Mouse (Mus musculus): ENCODE data around the gene Ank3. TPM values are rescaled to one million over a fixed set of nuclear protein-coding genes. Genes with fewer than 3 reads are reported as not detected.

Gene Ank3
- total RNA-seq, 2 experiments from 2014 or later, result 497 to 550 TPM

DNA sequence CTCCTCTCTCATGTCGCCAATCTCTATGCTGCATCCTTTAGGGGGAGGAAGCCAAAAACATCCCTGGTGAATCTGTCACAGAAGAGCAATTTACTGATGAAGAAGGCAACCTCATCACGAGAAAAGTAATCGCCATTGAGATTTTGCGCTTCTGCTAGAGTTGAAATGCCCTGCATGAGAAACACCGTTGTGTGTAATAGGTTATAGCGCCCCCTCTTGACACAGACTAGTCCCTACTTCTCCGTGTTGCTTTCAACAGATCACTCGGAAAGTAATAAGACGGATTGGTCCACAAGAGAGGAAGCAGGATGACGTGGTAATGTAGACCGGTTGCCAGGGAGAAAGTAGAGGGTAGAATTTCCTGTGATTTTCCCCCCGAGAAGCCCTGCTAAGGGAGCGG, 615.4 kb downstream of the Ank3 start:
- intact Hi-C loops (cut with DNase I), result no loop called here
- no peak for DNase-seq (ENCODE audit: low spot score in 2 of 2)

- intact Hi-C loops (cut with DNase I), result no loop called here
- DNase-seq (ENCODE audit: low spot score in 2 of 2), result no peak
Observed at GRCm38 (mm10) chr10:70015201-70015600, 616.6 kb downstream of the Ank3 start.

- intact Hi-C loops (cut with DNase I), result no loop called here
- no peak for DNase-seq (ENCODE audit: low spot score in 2 of 2)
Observed at GRCm38 (mm10) chr10:70018691-70019090, 620.1 kb downstream of the Ank3 start.

- intact Hi-C loops (cut with DNase I), result loop anchor here (2.0 to 5.0 kb wide), 2 partner anchors 76 to 275 kb away; partner anchors contain the start of gene Ccdc6
- DNase-seq (ENCODE audit: low spot score in 2 of 2), result peak; percentile 55 to 63
Observed at GRCm38 (mm10) chr10:70021667-70022066, 623.1 kb downstream of the Ank3 start.

DNA sequence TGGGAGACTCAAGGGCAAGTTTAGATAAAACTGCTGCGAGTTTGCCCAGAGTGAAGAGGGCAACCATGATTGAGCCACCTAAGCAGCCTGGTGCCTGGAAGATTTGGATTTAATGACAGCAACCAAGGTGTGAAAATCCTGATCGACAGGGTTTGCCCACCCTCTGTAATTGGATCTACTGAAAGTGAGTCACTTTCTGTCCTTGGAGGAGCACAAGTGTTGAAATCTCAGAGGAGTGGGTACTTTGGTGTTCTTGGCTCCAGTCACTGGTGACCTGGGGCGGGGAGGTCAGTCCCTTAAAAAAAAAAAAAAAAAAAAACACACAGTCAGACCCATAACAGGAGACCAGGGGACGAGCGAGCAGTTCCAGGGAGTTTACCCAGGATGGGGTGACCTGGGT, 624.0 kb downstream of the Ank3 start:
- no peak for DNase-seq (ENCODE audit: low spot score in 2 of 2)
- intact Hi-C loops (cut with DNase I), result loop anchor here (5.0 kb wide), 1 partner anchor 75 kb away; the partner anchor contains the start of gene Ccdc6

GRCm38 (mm10) chr10:70023861-70024260, 625.3 kb downstream of the Ank3 start:
- DNase-seq (ENCODE audit: low spot score in 2 of 2), result no peak
- intact Hi-C loops (cut with DNase I), result loop anchor here (5.0 kb wide), 1 partner anchor 73 kb away; the partner anchor contains the start of gene Ccdc6

DNA sequence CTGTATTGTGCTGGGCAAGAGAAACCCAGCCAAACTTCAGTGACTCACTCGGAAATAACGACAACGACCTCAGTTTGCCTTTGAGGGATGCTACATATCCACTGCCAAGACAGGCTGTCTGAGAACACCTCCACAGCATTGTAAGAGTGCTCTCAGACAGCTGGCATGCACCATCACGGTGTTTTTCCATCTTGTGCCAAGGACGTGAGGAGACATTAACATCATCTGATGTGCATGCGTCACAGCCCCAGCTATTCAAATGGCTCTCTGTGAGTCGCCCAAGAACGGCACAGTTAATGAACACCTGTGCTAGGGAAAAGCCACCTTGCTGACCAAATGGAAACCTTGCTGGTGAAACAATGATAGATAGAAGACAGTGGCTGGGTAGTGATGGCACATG, 633.4 kb downstream of the Ank3 start:
- intact Hi-C loops (cut with DNase I), result no loop called here
- DNase-seq (ENCODE audit: low spot score in 2 of 2), result peak; percentile 24 to 76

GRCm38 (mm10) chr10:70032982-70033381, 634.4 kb downstream of the Ank3 start:
- intact Hi-C loops (cut with DNase I), result no loop called here

GRCm38 (mm10) chr10:70033856-70034255, 635.3 kb downstream of the Ank3 start:
- intact Hi-C loops (cut with DNase I), result no loop called here
- no peak for DNase-seq (ENCODE audit: low spot score in 2 of 2)

More at GRCm38 (mm10) chr10:70032982-70033381, 634.4 kb downstream of the Ank3 start:
- DNase-seq (ENCODE audit: low spot score in 2 of 2), result no peak

DNA sequence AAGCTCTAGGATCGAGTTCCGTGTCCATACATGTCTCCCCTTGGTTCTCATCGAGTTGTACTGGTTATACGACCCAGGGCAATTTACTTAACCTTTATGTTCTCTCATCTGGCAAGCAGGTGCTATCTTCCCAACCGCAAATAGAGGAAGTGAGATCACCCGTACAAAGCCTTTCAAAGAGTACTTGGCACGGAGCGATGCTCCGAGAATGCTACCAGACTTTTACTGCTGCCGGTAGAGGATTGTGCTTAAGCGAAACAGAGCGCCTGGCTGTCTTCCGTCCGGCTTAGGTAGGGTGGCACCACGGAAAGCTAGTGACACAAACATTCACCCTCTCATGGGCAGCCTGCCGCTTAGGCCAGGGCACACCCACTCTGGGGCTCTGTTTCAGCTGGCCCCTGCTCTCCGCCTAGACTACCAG, 641.3 kb downstream of the Ank3 start:
- no peak for DNase-seq (ENCODE audit: low spot score in 2 of 2)
- intact Hi-C loops (cut with DNase I), result no loop called here

- intact Hi-C loops (cut with DNase I), result no loop called here
- no peak for DNase-seq (ENCODE audit: low spot score in 2 of 2)
Observed at GRCm38 (mm10) chr10:70041562-70041961, 643.0 kb downstream of the Ank3 start.

GRCm38 (mm10) chr10:70045722-70046121, 647.1 kb downstream of the Ank3 start:
- intact Hi-C loops (cut with DNase I), result no loop called here
- DNase-seq (ENCODE audit: low spot score in 2 of 2), result no peak

DNA sequence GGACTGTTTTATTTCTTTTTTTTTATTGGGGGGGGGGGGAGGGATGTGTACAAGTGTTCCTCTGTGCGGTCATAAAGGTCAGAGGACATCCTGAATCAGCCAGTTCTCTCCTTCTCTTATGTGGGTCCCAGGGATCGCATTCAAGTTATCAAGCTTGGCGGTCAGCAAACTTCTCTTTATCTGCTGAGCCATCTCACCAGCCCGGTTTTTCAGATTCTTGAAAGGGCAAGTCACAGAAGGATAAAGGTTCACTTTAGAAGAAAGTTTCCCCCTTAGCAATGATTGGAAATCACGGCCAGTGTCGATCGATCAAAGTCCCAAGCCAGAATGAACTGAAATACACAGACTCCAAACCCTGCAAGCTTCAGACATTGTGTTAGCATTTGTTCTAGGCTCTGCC, 651.2 kb downstream of the Ank3 start:
- intact Hi-C loops (cut with DNase I), result no loop called here

GRCm38 (mm10) chr10:70055291-70055690, 656.7 kb downstream of the Ank3 start:
- no peak for DNase-seq (ENCODE audit: low spot score in 2 of 2)

More for the DNA sequence above, 651.2 kb downstream of the Ank3 start:
- no peak for DNase-seq (ENCODE audit: low spot score in 2 of 2)

GRCm38 (mm10) chr10:70057064-70057463, 658.5 kb downstream of the Ank3 start:
- intact Hi-C loops (cut with DNase I), result no loop called here
- no peak for DNase-seq (ENCODE audit: low spot score in 2 of 2)

More at GRCm38 (mm10) chr10:70055291-70055690, 656.7 kb downstream of the Ank3 start:
- intact Hi-C loops (cut with DNase I), result no loop called here

- DNase-seq (ENCODE audit: low spot score in 2 of 2), result peak; percentile 56
- intact Hi-C loops (cut with DNase I), result no loop called here
Observed at GRCm38 (mm10) chr10:70060021-70060688, 661.6 kb downstream of the Ank3 start.

GRCm38 (mm10) chr10:70060689-70061081, 662.1 kb downstream of the Ank3 start:
- peak; percentile 16 to 54 for DNase-seq (ENCODE audit: low spot score in 2 of 2)
- intact Hi-C loops (cut with DNase I), result no loop called here

DNA sequence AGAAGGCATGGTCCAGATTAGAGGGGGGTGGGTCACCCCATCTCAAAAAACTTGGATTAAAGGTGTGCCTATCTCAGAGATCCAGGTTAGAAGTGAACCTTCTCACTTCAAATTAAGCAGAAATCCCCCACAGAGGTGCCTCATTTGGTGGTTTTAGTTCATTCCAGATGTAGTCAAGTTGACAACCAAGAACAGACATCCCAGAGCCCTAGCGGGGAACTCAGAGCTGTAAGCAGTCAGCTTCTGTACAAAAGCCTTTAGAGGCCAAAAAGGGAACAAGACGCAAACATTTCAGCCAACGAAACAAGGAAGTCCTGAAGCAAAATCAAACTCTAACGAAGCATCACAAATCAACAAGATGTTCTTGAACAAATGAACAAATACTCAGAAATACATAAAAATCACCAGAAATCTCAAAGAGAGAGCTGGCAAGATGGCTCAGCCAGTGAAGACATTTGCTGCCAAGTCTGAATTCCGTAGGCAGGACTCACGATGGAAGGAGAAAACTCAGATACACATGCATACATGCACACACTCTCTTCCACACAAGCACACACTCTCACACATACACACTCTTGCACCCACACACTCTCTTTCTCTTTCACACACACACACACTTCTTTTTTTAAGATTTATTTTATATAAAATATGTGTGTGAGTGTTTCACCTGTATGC, 665.4 kb downstream of the Ank3 start:
- intact Hi-C loops (cut with DNase I), result no loop called here
- DNase-seq (ENCODE audit: low spot score in 2 of 2), result peak in 1 of 2 experiments; percentile 49

- intact Hi-C loops (cut with DNase I), result no loop called here
- DNase-seq (ENCODE audit: low spot score in 2 of 2), result no peak
Observed at GRCm38 (mm10) chr10:70065191-70065590, 666.6 kb downstream of the Ank3 start.

DNA sequence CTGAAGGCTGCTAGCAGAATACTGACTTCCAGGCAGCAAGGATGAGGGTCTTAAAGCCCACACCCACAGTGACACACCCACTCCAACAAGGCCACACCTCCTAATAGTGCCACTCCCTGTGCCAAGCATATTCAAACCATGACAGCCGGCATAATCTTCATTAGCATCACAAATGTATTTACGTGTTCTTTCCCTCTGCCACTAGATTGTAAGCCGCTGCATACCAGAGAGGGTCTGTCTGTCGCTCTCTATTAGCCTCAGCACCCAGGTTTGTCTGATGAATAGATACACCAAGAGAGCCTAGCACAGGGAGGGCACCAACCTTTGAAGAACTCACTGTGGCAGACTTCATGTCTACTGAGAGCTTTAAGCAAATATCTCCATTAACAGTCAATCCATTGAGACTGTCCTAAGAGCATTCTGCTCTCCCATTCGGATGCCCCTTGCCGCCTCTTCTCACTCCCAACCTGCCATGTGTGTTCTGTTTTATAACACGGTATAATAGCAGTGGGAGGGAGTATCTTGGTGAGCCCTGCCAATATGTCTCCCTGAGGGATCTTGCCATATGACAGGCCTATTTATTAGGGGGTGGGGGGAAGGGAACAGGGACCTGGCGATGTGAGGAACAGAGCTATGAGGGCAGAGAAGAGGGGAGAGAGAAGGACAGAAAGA, 668.1 kb downstream of the Ank3 start:
- no peak for DNase-seq (ENCODE audit: low spot score in 2 of 2)
- intact Hi-C loops (cut with DNase I), result no loop called here

All from left cerebral cortex, postnatal 25 days (tissue).